Mouse (Mus musculus) brown adipose tissue, adult 24 weeks (tissue): ENCODE measurements around the gene Spdye4c. TPM values are rescaled to one million over a fixed set of nuclear protein-coding genes. Genes with fewer than 3 reads are reported as not detected.

Experiments
- H3K27ac ChIP-seq: fragments of 200-500 bp; replicated peaks from 2 replicates; pipeline ENCODE4 v1.5.1; 2012; ENCODE audit warnings: low read depth, mild to moderate bottlenecking, low read length
- H3K4me1 ChIP-seq: fragments of 200-500 bp; 2 replicates; pipeline ENCODE4 v1.6.1; 2012; ENCODE audit warnings: low read length, mixed read lengths; ENCODE audit not compliant: control insufficient read depth, insufficient read depth, insufficient read length
- H3K4me3 ChIP-seq: fragments of 200-500 bp; 2 replicates; pipeline ENCODE4 v1.5.1; 2012; ENCODE audit warnings: low read depth, mild to moderate bottlenecking, low read length, moderate library complexity; ENCODE audit not compliant: insufficient read depth
- polyA plus RNA-seq: library from polyadenylated mRNA; stranded (reverse); fragments of >200 nt; gene quantifications from 2 replicates; pipeline ENCODE4 v1.2.4, GENCODE M21; 2012; ENCODE audit not compliant: missing spikeins, insufficient read depth, insufficient read length

The Spdye4c gene
- polyA plus RNA-seq, 1 experiment, result not detected

DNA sequence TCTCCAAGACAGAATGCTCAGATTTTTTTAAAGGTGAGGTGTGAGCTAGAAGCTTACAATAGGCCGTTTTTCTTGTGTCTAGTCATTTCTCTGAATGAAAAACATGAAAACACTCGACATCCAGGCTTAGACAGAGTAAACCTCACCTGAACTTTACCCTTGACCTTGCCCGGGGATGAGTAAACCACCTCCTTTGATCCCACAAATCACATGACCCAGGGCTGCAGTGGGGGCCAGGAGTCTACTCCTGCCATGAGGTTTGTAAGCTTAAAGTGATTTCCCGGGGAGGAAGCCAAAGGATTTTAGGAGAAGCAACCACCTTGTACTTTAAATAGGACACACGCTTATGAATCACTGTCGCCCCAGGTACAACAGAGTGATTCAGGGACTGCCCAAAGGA, 23.0 kb upstream of the Spdye4c start:
- no peak overlapping the region for H3K27ac ChIP-seq
- no peaks in the 10 kb centered on the region for H3K4me1 ChIP-seq
- no peak overlapping the region for H3K4me3 ChIP-seq

DNA sequence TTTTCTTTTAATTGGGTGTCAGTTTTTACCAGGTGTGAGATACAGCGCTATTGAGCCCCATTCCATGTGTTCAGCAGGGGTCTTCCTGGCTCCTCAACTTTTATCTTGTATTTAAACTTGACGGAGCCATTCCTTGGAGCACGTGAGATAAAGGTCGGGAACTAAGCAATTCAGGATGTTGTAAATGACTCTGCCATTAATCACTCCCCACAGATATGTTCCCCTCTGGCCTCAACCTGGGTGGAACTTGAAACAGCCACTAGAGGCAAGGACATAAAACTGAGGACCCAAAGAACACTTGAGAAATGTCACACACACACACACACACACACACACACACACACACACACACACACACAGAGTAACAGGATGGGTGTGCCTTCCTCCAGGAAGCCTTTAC, 22.5 kb upstream of the Spdye4c start:
- Histone ChIP-seq H3K4me3 (no peak overlapping the region), H3K27ac (no peak overlapping the region), H3K4me1 (no peaks in the 10 kb centered on the region)

DNA sequence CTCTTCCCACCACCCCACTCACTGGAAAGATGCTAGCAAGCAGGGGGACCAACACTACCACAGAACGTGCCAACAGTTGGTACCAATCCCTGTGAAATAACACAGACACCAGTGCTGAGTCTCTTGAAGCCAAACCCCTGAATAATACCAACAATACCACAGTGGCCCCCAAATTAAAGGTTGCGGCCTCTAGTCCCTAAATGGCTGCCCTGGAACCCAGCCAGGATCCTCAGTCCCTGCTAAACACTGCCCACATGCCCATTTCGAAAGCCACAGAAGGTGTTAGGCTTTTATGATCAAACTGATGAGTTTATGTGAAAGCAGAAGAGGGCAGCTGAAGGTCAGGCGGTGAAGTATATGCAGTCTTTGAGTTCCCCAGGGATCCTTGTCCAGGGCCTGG, 20.0 kb upstream of the Spdye4c start:
- Histone ChIP-seq H3K4me3 (no peak overlapping the region), H3K27ac (no peak overlapping the region), H3K4me1 (no peaks in the 10 kb centered on the region)

DNA sequence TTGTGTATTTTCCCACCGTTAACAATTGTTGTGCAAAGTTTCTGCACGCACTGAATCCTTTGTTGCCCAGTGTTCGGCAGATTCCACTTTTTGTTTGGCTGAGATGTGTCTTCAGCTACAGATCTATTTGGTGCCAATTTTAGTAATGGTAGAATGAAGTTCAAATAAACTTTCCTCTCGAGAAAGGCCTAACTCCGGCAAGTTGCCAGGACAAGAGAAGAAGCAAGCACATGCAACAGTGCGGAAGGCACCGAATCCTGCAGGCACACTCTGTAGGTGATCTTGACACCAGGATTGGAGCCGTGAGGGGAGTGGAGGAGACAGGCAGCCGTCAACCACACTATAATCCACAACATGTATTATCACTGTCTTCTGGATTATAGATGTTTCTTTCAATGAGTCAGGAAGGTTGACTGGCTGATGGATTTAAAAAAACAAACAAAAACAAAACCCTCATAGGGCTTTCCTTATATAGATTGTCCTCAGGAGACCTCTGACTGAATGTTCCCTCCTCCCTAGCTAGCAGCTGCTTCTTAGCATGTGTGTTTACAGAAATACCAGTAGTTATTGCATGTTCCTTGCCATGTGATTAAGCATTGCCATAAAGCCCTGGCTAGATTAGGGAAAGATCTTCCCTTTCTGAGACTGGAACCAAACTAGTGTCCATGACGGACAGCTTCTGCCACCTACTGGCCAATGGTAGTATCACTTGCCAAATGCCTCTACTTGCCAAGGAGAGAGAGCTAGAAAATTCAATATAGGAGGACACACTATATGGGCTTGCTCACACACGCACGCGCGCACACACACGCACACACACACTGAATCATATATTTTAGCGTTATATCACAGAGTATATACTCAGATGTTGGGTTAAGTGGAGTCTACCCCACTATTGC, 18.0 kb upstream of the Spdye4c start:
- Histone ChIP-seq H3K4me3 (no peak overlapping the region), H3K27ac (no peak overlapping the region), H3K4me1 (no peaks in the 10 kb centered on the region)

DNA sequence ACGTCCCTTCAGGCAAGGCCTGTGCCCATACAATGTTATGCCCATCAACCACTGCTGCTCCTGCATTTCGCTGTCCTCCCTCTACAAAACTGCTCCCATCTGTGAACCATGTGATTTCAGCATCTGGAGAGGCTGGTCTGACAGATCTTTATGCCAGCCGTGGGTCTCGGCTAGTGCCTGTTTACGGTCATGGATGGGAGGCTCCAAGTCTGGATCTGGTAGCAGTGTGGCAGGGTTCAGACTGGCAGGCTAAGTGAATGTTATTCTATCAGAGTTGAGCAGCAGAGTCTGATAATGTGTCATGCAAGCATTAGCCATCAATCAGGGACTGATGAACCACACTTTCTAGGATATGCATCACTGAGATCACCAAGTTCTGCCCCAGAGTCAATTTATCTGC, 8.1 kb upstream of the Spdye4c start:
- no peak overlapping the region for H3K4me3 ChIP-seq
- H3K4me1 ChIP-seq, result peaks cover 9% of the 10 kb centered on the region; the same call in 1 of the 2 replicates
- H3K27ac ChIP-seq, result no peak overlapping the region

DNA sequence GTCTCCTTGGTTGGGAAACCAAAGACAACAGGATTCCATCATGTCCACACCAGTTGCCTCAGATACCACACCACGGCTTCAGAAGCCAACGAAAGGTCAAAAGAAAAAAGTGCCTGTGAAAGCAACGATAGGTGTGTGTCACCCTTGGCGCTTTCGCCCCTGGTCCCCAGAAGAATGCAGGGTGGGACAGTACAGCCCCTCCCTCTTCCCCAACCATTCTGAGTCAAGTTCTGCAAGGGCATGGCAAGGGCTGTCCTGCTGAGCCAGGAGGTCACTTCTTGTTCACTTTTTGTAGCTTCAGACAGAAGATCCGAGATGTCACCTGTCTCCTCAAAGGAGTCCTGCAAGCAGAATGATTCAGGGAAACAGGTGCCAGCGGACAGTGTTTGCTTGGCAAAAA, 1.3 kb downstream of the Spdye4c start:
- no peak overlapping the region for H3K27ac ChIP-seq
- no peak overlapping the region for H3K4me3 ChIP-seq
- H3K4me1 ChIP-seq, result no peaks in the 10 kb centered on the region

DNA sequence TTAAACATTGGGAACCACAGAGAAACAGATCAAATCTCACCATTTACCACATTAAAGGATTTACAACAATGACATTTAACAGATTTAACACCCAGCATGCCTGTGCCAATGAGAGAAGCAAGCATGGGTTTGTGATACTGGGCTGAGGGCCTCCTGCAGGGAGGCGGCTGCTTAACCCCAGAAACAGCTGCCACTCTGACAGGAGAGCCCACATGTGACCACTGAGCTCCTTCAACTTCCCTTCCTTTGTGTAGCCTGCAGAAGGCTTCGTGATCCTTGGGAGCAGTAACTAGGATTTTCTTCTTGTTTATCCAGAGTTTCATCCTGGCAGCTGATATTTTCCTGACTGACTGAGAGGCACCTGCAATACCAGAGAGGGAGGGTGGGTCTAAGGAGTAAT, 10.5 kb downstream of the Spdye4c start:
- H3K27ac ChIP-seq, result no peak overlapping the region
- H3K4me1 ChIP-seq, result no peaks in the 10 kb centered on the region
- H3K4me3 ChIP-seq, result no peak overlapping the region

DNA sequence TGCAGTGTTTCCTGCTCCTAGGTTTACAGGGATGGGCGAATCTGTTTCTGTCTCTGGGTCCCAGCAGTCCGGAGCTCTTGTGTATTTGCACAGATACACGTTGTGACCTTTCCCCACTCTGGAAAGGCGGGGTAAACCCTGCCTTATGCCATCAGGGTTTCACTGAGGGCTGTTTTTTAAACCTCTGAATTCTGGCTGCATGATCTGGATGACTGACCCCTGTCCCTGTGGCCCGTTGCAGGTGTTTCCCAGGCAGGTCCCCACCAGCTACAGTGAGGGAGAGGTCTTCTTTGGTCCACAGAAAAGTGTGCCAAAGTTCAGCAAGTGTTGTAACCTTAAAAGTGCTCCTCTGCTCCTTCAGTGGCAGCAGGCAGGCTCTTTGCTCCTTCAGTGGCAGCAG, 18.3 kb downstream of the Spdye4c start:
- 0 out of 2 replicates have a peak overlapping the region, but pooled peaks have one; percentile 40 for H3K27ac ChIP-seq
- H3K4me1 ChIP-seq, result peaks cover 14% of the 10 kb centered on the region
- no peak overlapping the region for H3K4me3 ChIP-seq

DNA sequence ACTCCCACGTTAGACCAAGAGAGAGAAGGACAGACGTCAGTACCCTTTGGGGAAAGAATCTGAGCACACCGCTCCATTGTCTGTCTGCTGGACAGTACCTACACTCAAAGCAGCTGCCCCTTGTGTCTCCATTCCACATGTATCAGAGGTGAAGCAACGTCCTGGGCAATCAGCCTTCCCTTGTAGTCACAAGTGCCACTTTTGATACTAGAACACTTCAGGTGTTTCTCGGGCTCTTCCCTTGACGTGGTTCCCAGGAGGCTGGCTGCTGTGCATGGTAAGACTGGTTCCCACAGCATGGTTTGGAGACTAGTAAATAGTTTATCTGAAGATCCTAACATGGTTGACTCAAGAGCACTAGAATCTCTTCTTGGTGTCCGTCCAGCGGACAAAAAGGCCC, 20.2 kb downstream of the Spdye4c start:
- H3K27ac ChIP-seq, result no peak overlapping the region
- H3K4me3 ChIP-seq, result no peak overlapping the region
- peaks cover 14% of the 10 kb centered on the region for H3K4me1 ChIP-seq

DNA sequence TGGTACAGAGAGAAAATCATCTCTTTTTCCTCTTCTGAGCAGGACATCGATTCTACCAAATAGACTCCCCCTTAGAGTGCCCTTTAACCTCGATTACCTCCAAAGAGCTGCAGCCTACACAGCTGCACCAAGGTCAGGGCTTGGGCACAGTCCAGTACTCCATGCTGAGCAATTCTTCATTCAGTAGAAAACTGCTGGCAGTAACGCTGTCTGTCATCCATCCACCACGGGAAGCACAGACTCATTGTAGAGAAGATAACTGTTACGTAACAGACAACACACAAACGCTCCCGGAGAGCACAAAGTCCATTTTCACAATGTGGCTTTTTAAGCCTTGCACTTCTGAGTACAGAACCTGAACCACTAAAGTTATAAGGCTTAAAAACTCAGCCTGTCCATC, 21.3 kb downstream of the Spdye4c start:
- no peak overlapping the region for H3K27ac ChIP-seq
- H3K4me3 ChIP-seq, result no peak overlapping the region
- H3K4me1 ChIP-seq, result peaks cover 14% of the 10 kb centered on the region

DNA sequence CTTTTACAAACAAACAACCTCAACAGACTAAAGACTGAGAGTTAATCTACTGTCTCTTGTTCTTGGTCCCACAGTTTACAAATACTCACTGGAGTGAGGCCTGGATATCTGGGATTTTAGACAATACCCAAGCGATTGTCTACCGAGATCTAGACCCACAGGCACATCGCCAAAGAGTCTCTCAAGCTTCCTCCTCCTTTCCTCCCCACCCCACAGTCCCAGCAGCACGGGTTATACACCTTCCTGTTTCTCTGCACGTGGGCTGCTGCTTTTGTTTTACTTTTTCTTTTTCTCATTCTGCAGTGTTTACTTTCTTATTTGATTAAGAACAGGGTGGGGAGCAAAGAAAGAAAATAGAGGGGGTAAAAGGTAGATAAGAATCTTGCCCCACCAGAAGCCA, 22.4 kb downstream of the Spdye4c start:
- Histone ChIP-seq H3K27ac (0 out of 2 replicates have a peak overlapping the region, but pooled peaks have one; percentile 32), H3K4me3 (no peak overlapping the region), H3K4me1 (peaks cover 14% of the 10 kb centered on the region)

DNA sequence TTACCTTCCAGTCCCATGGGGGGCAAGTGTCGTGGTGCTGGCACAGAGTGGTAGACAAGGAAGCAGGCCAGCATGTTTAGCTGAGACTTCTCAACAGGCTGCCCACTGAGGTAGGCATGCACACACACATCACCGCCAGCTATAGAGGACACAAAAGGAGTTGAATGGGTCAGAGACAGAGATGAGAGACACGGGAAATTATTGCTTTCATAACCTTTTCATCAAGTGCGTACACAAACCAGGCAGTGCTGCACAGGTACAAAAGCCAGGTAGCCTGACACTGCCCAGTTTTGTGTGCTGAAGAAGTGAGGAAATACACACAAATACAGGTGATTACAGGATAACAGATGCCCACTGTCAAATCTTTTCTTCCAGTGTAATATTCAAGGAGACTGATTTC, 24.4 kb downstream of the Spdye4c start:
- Histone ChIP-seq H3K4me1 (peaks cover 7% of the 10 kb centered on the region; the same call in 1 of the 2 replicates), H3K4me3 (no peak overlapping the region), H3K27ac (no peak overlapping the region)

DNA sequence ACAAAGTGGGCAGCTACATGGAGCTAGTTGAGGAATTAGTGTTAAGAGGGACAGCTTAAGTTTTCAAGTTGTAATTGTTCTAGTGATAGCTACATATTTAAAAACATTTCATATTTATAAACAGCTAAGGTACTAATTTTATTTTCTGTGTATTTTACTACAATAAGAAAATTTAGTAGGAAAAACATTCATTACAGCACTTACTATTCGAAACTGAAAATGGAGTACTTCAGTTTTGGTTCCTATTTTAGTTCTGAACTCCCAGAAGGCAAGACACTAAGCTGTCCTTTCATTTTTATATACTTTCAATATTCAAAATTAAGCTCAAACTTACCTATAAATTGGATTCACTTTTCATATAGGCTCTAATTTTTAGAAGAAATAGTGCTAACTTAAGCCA, 29.6 kb downstream of the Spdye4c start:
- Histone ChIP-seq H3K4me1 (no peaks in the 10 kb centered on the region), H3K4me3 (no peak overlapping the region), H3K27ac (no peak overlapping the region)
